Mouse (Mus musculus) lung, embryonic 16.5 days (tissue): Measurements from ENCODE around the gene 1700023F06Rik. TPM values are rescaled to one million over a fixed set of nuclear protein-coding genes. Genes with fewer than 3 reads are reported as not detected.

ENCODE experiments used
- ATAC-seq: fragments of 200-750 bp; cut with Nextera tagmentation; 2 replicates; pipeline ENCODE4 v1.8.0; 2017; ENCODE audit warnings: low read depth, mild to moderate bottlenecking, moderate library complexity
- H3K27ac ChIP-seq: fragments of 300-500 bp; sonication (generic); 2 replicates; pipeline ENCODE4 v1.5.1; 2014; ENCODE audit warnings: mild to moderate bottlenecking, control low read depth, low read length
- H3K27me3 ChIP-seq: fragments of 300-500 bp; sonication (generic); 2 replicates; pipeline ENCODE4 v1.6.1; 2014; ENCODE audit warnings: low read depth, low read length, mixed read lengths; ENCODE audit not compliant: control insufficient read depth, insufficient read depth
- H3K36me3 ChIP-seq: fragments of 300-500 bp; sonication (generic); 2 replicates; pipeline ENCODE4 v1.6.1; 2014; ENCODE audit warnings: low read length; ENCODE audit not compliant: control insufficient read depth, insufficient read depth
- H3K4me1 ChIP-seq: fragments of 300-500 bp; sonication (generic); replicated peaks from 2 replicates; pipeline ENCODE4 v1.6.1; 2014; ENCODE audit warnings: low read length, mixed read lengths; ENCODE audit not compliant: control insufficient read depth, insufficient read depth
- H3K4me2 ChIP-seq: fragments of 300-500 bp; sonication (generic); 2 replicates; pipeline ENCODE4 v1.6.1; 2014; ENCODE audit warnings: low read depth, low read length, control low read depth
- H3K4me3 ChIP-seq: fragments of 300-500 bp; sonication (generic); 2 replicates; pipeline ENCODE4 v1.5.1; 2014; ENCODE audit warnings: mild to moderate bottlenecking, low read length, control low read depth
- H3K9ac ChIP-seq: fragments of 300-500 bp; sonication (generic); 2 replicates; pipeline ENCODE4 v1.6.1; 2014; ENCODE audit warnings: low read length, control low read depth
- H3K9me3 ChIP-seq: fragments of 300-500 bp; sonication (generic); 2 replicates; pipeline ENCODE4 v1.6.1; 2016; ENCODE audit warnings: low read length; ENCODE audit not compliant: control insufficient read depth
- WGBS: fragments of 180-500 bp; shearing (Covaris S2); extraction: QIAGEN DNeasy Blood & Tissue Kit; methylation state at CpG from one replicate; pipeline ENCODE4 v1.1.7; 2014; 5-methylcytosine and 5-hydroxymethylcytosine counted together
- polyA plus RNA-seq: library from polyadenylated mRNA; unstranded; fragments of >200 nt; fragmentation: Nextera tagmentation; extraction: Ambion mirVana; gene quantifications from 2 replicates; pipeline ENCODE4 v1.2.1, GENCODE M21; 2015

1700023F06Rik gene
- polyA plus RNA-seq, 1 experiment from 2014 or later: 0.44 TPM

- Histone ChIP-seq H3K27me3 (peaks cover 25% of the 10 kb centered on the region), H3K27ac (no peak overlapping the region), H3K4me3 (no peak overlapping the region), H3K4me1 (peaks cover 7% of the 10 kb centered on the region), H3K9ac (no peak overlapping the region), H3K36me3 (no peaks in the 10 kb centered on the region), H3K4me2 (no peak overlapping the region), H3K9me3 (no peaks in the 10 kb centered on the region)
- WGBS: 87% methylated on average over 11 of the region's 11 CpGs
- no peak for ATAC-seq
These were observed 34.5 kb downstream of the 1700023F06Rik start for GRCm38 (mm10) chr11:103173771-103174344.

- Histone ChIP-seq H3K27me3 (peaks cover 25% of the 10 kb centered on the region), H3K9me3 (no peaks in the 10 kb centered on the region), H3K27ac (no peak overlapping the region), H3K4me1 (peaks cover 7% of the 10 kb centered on the region), H3K4me3 (no peak overlapping the region), H3K4me2 (no peak overlapping the region), H3K9ac (no peak overlapping the region), H3K36me3 (no peaks in the 10 kb centered on the region)
- 84% methylated on average over 7 of the region's 7 CpGs for WGBS
- ATAC-seq: no peak
These were observed 35.2 kb downstream of the 1700023F06Rik start for GRCm38 (mm10) chr11:103173041-103173770.

GRCm38 (mm10) chr11:103172392-103173040 lies 35.8 kb downstream of the 1700023F06Rik start:
- Histone ChIP-seq H3K4me3 (no peak overlapping the region), H3K4me1 (peaks cover 7% of the 10 kb centered on the region), H3K4me2 (no peak overlapping the region), H3K9me3 (no peaks in the 10 kb centered on the region), H3K9ac (no peak overlapping the region), H3K27me3 (peaks cover 25% of the 10 kb centered on the region), H3K36me3 (no peaks in the 10 kb centered on the region), H3K27ac (no peak overlapping the region)
- ATAC-seq: no peak
- WGBS: 64% methylated on average over 6 of the region's 6 CpGs

- Histone ChIP-seq H3K27me3 (peaks cover 25% of the 10 kb centered on the region), H3K27ac (no peak overlapping the region), H3K4me2 (no peak overlapping the region), H3K9ac (no peak overlapping the region), H3K36me3 (no peaks in the 10 kb centered on the region), H3K9me3 (no peaks in the 10 kb centered on the region), H3K4me1 (peaks cover 7% of the 10 kb centered on the region), H3K4me3 (peak overlapping the region; percentile 61)
- ATAC-seq: no peak
- 40% methylated on average over 9 of the region's 9 CpGs for WGBS
These were observed 36.5 kb downstream of the 1700023F06Rik start for GRCm38 (mm10) chr11:103171703-103172391.

- Histone ChIP-seq H3K4me3 (peak overlapping the region; percentile 61), H3K9me3 (no peaks in the 10 kb centered on the region), H3K4me1 (peaks cover 7% of the 10 kb centered on the region), H3K36me3 (no peaks in the 10 kb centered on the region), H3K9ac (peak overlapping the region; percentile 63), H3K27me3 (peaks cover 25% of the 10 kb centered on the region), H3K27ac (no peak overlapping the region), H3K4me2 (peak overlapping the region; percentile 98)
- ATAC-seq: no peak
- under 1% methylated on average over 18 of the region's 23 CpGs for WGBS
These were observed 37.1 kb downstream of the 1700023F06Rik start for GRCm38 (mm10) chr11:103171286-103171620.

- WGBS: 1% methylated on average over 55 of the region's 84 CpGs
- no peaks in the 10 kb centered on the region for H3K36me3 ChIP-seq
- no peaks in the 10 kb centered on the region for H3K9me3 ChIP-seq
- no peak within 1 kb of the TSS for H3K27ac ChIP-seq
- peak within 1 kb of the TSS; percentile 61 for H3K4me3 ChIP-seq
- H3K4me1 ChIP-seq: peaks cover 7% of the 10 kb centered on the region
- peaks cover 25% of the 10 kb centered on the region for H3K27me3 ChIP-seq
- peak within 1 kb of the TSS; percentile 63 for H3K9ac ChIP-seq
- H3K4me2 ChIP-seq: peak within 1 kb of the TSS; percentile 98
- ATAC-seq: peak; percentile 70; the same call in 1 of the 2 replicates
These were observed 37.7 kb downstream of the 1700023F06Rik start, which contains the start of gene Fmnl1 for GRCm38 (mm10) chr11:103170494-103171285. TSS of gene Fmnl1 (plus strand) at chr11:103171107.

- no peaks in the 10 kb centered on the region for H3K9me3 ChIP-seq
- no peak for ATAC-seq
- H3K4me2 ChIP-seq: peak overlapping the region; percentile 98
- WGBS: 41% methylated on average over 3 of the region's 3 CpGs
- H3K9ac ChIP-seq: no peak overlapping the region
- H3K4me3 ChIP-seq: peak overlapping the region; percentile 61
- H3K36me3 ChIP-seq: no peaks in the 10 kb centered on the region; the same call in 1 of the 2 replicates
- H3K27ac ChIP-seq: no peak overlapping the region
- H3K4me1 ChIP-seq: peaks cover 7% of the 10 kb centered on the region
- H3K27me3 ChIP-seq: peaks cover 25% of the 10 kb centered on the region
These were observed 38.3 kb downstream of the 1700023F06Rik start for GRCm38 (mm10) chr11:103170111-103170493.

- H3K4me1 ChIP-seq: peaks cover 7% of the 10 kb centered on the region
- no peak for ATAC-seq
- H3K27me3 ChIP-seq: peaks cover 25% of the 10 kb centered on the region
These were observed 38.7 kb downstream of the 1700023F06Rik start for GRCm38 (mm10) chr11:103169664-103170063.

More at GRCm38 (mm10) chr11:103169664-103170063, 38.7 kb downstream of the 1700023F06Rik start:
- WGBS: 87% methylated on average over 5 of the region's 5 CpGs
- Histone ChIP-seq H3K9me3 (no peaks in the 10 kb centered on the region), H3K4me3 (no peak overlapping the region), H3K9ac (no peak overlapping the region), H3K27ac (no peak overlapping the region), H3K4me2 (no peak overlapping the region), H3K36me3 (no peaks in the 10 kb centered on the region; the same call in 1 of the 2 replicates)
